Mouse (Mus musculus): Measurements from ENCODE around the gene Sgpp1. TPM values are rescaled to one million over a fixed set of nuclear protein-coding genes. Genes with fewer than 3 reads are reported as not detected.

The Sgpp1 gene
- 10 to 100 TPM; 30.3 to 34.4 TPM for total RNA-seq (2021)

DNA sequence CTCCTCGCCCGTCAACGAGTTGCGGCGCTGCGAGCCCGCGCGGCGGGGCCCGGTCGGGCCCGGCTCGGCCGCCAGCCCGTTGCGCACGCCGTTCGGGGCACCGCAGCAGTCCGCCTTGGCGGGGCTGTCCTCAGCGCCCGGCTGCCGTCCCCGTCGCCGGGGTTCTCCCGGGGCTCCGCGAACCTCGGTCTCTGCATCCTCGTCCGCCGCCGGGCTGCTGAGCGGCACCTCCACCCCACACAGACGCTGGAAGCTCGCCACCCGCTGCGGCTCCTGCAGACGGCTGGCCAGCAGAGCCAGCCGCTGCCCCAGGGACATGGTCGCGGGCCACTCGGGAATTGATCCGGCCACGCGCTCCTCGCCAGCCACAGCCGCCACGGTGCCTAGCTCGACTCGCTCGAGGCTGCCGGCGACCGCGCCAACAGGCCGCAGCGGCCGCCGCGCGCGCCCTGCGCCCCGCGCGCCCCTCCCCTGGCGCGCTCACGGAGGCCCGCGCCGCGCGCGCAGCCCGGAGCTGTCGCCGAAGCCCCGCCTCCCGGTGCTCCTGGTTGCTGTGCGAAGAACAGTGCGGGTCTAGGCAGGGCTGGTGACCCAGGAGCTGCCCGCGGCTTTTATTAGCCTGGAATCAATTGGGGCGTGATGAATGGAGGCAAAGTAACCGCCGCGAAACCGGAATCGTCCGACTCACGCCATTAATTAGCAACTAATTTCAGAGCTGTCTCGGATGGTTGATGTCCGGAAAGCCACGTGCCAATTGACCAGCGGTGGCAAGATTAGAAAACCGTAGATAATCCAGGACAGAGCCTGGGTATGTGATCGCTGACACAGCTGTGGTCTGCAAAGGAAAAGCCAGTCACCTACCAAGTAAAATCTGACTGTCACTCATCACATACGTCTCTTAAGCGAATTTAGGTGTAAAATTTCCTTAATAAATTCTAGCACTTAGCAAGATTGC, at the start of gene Sgpp1:
Gene Sgpp1 (minus strand): TSS at position 484 of the 955 bp plus-strand sequence.
- intact Hi-C loops (cut with DNase I), result no loop called here

GRCm38 (mm10) chr12:75784271-75784751, 48.8 kb upstream of the Sgpp1 start:
- no peak for DNase-seq (ENCODE audit: extremely low spot score in 1 of 2, low spot score in 2 of 2)
- intact Hi-C loops (cut with DNase I), result no loop called here

More for the DNA sequence above, at the start of gene Sgpp1:
- DNase-seq (ENCODE audit: extremely low spot score in 1 of 2, low spot score in 2 of 2), result peak; percentile 73 to 91

DNA sequence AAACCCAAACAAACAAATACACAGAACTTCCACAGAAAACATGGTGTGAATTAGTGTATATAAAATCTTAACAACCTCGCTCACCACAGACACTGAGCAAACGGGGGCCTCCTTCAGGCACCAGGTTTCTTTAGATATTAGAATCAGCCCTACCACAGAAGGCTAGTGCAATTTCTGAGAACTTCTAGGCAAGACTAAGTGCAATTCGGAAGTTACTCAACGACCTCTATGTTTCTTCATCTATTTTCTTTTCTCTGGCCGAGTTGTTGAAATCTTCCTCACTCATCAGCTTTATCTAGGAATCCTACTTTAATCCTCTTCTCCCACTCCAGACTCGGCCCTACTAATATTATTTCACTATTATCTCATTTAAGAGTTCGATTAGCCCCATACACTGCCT, 46.5 kb upstream of the Sgpp1 start:
- DNase-seq (ENCODE audit: extremely low spot score in 1 of 2, low spot score in 2 of 2), result no peak
- intact Hi-C loops (cut with DNase I), result no loop called here

DNA sequence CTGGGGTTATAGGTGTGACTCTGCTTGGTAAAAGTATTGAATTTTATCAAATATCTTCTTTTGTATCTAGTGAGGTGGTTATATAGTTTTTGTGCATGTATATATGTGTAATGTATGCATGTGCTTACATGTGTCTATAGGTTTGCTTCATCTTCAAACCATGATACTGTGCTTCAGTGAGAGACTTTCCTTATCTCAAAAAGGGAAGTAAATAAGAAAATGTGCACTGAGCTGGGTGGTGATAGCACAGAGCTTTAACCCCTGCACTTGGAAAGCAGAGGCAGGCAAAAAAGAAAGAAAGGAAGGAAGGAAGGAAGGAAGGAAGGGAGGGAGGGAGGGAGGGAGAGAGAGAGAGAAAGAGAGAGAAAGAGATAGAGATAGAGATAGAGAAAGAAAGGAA, 45.9 kb upstream of the Sgpp1 start:
- intact Hi-C loops (cut with DNase I), result no loop called here
- DNase-seq (ENCODE audit: extremely low spot score in 1 of 2, low spot score in 2 of 2), result no peak

DNA sequence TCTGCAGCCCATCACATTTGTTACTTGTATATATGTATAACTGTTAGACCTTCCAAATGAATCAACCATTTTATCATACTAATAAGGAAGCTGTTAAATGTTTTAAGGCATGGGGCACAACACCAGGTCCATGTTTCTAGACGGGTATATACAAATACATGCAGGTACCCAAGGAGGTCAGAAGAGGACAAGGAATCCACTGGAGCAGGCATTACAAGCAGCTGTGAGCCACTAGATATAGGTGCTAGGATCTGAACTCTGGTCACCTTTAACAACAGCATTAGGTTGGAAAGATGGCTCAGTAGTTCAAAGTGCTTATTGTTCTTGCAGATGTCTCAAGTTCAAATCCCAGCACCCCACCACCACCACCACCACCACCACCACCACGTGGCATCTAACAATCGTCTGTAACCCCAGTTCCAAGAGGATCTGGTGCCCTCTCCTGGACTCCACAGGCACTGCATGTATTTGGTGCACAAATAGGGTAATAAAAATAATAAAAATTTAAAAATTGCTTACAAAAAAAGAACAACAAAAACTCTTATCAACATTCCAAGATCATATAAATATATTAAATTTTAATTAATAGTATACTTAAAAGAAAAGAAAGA, 37.0 kb upstream of the Sgpp1 start:
- intact Hi-C loops (cut with DNase I), result loop anchor here (5.0 kb wide), 1 partner anchor 100 kb away; no protein-coding TSS in a partner anchor
- peak in 1 of 2 experiments; percentile 47 for DNase-seq (ENCODE audit: extremely low spot score in 1 of 2, low spot score in 2 of 2)

DNA sequence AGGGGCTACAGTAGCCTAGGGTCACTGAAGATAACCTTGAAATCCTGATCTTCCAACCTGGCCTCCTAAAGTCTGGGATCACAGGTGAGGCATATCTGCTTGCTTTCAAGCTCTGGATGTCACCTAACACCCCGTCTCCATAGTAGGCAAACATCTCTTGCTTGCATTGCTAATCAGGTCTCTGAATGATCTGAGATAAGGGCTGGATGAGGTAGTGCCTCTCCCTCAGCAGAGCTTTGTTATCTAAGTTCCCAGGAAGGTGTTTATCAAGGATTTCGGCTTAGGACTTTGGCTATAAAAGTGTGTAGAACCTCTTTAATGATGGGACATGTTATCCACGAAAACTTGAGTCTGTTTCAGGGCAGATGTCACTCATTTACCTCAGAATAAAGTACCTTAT, 35.9 kb upstream of the Sgpp1 start:
- DNase-seq (ENCODE audit: extremely low spot score in 1 of 2, low spot score in 2 of 2), result no peak
- intact Hi-C loops (cut with DNase I), result loop anchor here (5.0 kb wide), 1 partner anchor 99 kb away; no protein-coding TSS in a partner anchor

DNA sequence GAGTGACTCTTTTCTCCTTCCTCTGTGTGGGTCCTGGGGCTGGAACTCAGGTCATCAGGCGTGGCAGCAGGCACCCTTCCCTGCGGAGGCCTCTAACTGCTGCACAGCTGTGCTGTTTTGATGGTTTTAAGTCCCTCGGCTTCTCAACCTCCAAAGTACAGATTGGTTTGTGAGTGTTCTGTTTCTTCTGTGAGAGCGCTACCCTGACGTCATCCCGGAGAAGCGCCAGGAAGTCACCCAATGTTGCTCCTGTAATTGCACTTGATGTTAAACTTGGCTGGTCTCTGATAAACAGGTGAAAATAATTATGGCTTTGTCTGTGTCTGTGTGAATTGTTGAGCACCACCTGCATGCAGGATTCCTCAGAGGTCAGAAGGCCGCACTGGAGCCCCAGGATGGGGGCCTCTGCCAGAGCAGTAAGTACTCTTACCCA, 31.4 kb upstream of the Sgpp1 start:
- peak in 1 of 2 experiments; percentile 32 for DNase-seq (ENCODE audit: extremely low spot score in 1 of 2, low spot score in 2 of 2)
- intact Hi-C loops (cut with DNase I), result no loop called here

- DNase-seq (ENCODE audit: extremely low spot score in 1 of 2, low spot score in 2 of 2), result peak in 1 of 2 experiments; percentile 51
- intact Hi-C loops (cut with DNase I), result no loop called here
Observed at GRCm38 (mm10) chr12:75766395-75766794, 30.9 kb upstream of the Sgpp1 start.

GRCm38 (mm10) chr12:75765751-75766150, 30.2 kb upstream of the Sgpp1 start:
- intact Hi-C loops (cut with DNase I), result no loop called here
- no peak for DNase-seq (ENCODE audit: extremely low spot score in 1 of 2, low spot score in 2 of 2)

DNA sequence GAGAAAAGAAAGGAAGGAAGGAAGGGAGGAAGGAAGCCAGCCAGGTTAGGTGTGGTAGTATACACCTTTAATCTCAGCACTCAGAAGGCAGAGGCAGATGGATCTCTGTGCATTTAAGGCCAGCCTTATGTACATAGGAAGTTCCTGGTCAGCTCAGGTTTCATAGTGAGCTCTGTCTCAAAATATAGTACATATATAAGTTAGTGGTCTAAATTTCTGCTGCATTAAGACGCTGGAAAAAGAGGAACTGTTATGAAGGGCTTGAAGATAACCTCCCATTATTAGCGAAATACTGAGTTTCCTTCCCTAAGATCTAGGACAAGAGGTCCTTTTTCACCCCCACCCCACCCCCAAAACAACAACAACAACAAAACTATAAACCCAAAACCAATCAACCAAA, 20.9 kb upstream of the Sgpp1 start:
- intact Hi-C loops (cut with DNase I), result no loop called here
- DNase-seq (ENCODE audit: extremely low spot score in 1 of 2, low spot score in 2 of 2), result no peak

DNA sequence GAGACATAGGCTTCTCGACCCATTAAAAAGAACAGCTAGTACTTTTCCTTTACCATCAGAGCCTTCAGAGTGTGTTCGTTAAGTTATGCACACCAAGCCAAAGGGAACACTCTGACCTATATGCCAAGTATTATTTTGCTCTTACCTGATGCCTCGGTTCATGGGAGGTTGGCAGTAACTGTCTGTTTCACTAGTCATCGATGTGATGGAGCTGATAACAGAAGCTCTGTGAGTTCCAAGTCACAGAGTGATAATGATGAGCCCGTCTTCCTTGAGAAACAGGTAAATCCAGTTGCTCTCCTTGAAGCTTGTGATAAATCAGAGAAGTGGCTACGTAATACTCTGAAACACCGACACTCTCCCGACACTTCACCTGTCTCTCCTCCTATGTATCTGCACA, 18.2 kb upstream of the Sgpp1 start:
- DNase-seq (ENCODE audit: extremely low spot score in 1 of 2, low spot score in 2 of 2), result no peak
- intact Hi-C loops (cut with DNase I), result no loop called here

GRCm38 (mm10) chr12:75752077-75752476, 16.5 kb upstream of the Sgpp1 start:
- DNase-seq (ENCODE audit: extremely low spot score in 1 of 2, low spot score in 2 of 2), result no peak
- intact Hi-C loops (cut with DNase I), result no loop called here

GRCm38 (mm10) chr12:75748574-75748973, 13.0 kb upstream of the Sgpp1 start:
- DNase-seq (ENCODE audit: extremely low spot score in 1 of 2, low spot score in 2 of 2), result no peak
- intact Hi-C loops (cut with DNase I), result no loop called here

DNA sequence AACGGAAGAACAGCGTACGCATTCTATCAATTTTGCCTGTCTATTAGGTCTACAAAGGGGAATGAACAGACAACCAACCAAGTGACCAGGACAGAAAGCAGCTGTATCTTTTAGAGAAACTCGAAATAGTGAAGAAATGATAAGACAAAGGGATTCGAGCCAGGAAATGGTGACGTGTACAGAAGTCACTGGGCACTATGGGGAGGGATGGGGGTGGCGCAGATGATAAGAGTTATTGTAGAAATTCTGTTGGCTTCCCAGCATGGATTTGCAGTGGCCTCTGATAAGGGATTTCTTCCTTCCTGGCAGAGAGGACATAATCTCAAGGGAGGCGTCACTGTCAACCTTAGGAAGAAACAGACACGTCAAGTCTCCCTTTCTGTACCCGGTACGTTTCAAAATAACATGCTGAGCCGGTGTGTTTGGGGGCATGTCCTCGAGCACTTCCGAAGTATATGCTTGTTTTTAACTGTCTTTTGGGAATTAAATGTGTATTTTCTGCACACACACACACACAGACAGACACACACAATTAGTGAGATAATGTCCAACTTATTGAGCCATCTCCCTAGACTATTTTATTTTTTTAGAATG, 10.3 kb upstream of the Sgpp1 start:
- intact Hi-C loops (cut with DNase I), result no loop called here
- no peak for DNase-seq (ENCODE audit: extremely low spot score in 1 of 2, low spot score in 2 of 2)

- intact Hi-C loops (cut with DNase I), result no loop called here
- DNase-seq (ENCODE audit: extremely low spot score in 1 of 2, low spot score in 2 of 2), result no peak
Observed at GRCm38 (mm10) chr12:75742101-75742500, 6.6 kb upstream of the Sgpp1 start.

DNA sequence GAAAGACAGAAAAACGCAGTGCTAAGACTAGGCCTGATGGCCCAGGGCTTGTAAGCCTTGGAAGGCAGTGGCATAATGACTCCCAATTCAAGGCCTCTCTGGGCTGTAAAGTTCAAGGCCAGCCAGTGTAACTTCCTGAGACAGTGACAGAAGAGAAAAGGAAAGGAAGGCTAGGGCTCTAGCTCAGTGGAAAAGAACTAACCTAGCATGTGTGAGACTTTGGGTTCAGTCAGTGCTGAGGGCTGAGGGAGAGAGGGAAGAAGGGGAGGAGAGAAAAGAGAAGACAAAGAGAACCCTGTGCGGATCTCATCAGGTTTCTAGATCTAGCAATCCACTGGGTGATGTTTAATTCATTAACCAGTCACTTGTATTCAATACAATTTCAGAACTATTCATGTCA, 5.7 kb upstream of the Sgpp1 start:
- no peak for DNase-seq (ENCODE audit: extremely low spot score in 1 of 2, low spot score in 2 of 2)
- intact Hi-C loops (cut with DNase I), result no loop called here

DNA sequence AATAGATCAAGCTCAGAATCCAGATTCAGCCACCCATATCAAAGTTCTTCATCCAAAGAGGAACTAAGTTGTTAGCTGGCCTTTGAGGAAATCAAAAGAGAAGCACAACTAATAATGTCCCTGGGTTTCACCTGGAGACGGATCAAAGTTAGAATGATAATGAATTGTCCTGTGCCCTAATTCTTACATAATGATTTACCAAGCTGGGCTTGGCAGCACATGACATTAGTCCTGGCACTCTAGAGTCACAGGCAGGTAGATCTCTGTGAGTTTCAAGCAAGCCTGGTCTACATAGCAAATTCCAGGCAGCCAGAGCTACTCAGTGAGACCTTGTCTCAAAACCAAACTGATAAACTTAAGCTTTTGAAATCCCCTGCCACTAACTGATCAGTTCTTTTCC, 4.9 kb upstream of the Sgpp1 start:
- no peak for DNase-seq (ENCODE audit: extremely low spot score in 1 of 2, low spot score in 2 of 2)
- intact Hi-C loops (cut with DNase I), result no loop called here

DNA sequence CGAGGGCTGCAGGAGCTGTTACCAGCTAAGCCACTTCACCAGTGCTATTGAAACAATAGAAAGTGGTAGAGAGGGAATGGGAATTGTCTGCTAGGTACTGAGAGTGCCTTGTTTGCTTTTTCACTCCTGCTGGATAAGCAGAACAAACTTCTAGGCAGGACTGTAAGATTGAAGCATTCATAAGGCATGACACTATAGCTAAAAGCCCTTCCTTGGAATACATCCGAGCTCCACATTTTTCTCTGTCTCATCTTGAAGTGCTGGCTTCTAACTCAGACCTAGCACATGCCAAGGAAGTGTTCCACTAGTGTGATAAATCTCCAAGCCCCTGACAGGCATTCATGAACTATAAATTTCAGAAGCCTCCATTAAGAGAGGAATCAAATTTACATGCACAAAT, 4.1 kb upstream of the Sgpp1 start:
- no peak for DNase-seq (ENCODE audit: extremely low spot score in 1 of 2, low spot score in 2 of 2)
- intact Hi-C loops (cut with DNase I), result no loop called here

DNA sequence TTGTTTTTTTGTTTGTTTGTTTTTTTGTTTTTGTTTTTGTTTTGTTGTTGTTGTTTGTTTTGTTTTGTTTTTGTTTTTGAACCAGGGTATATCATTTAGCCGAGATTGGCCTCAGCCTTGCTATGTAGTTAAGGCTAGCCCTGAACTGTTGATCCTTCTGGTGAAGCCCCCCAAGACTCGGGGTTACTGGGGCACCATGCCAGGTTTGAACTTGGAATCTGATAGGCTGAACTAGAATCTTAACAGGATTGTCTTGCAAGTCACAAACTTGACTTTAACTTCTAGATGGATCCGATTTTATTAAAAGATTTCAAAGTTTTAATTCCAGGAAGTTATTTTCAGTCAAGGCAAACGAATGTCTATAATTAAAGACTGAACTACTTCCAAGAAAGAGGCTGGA, 767 bp upstream of the Sgpp1 start:
- peak in 1 of 2 experiments; percentile 48 for DNase-seq (ENCODE audit: extremely low spot score in 1 of 2, low spot score in 2 of 2)
- intact Hi-C loops (cut with DNase I), result no loop called here
